Mouse (Mus musculus): ENCODE results near the gene Chid1.

- no peak for TF ChIP-seq POLR2A (IDR thresholded peaks at IDR 0.05; ENCODE audit: insufficient read length, low read depth)
- TF ChIP-seq E2F4 (IDR thresholded peaks at IDR 0.05; ENCODE audit: insufficient read depth): no peak
- no peak for TF ChIP-seq CEBPB (IDR thresholded peaks at IDR 0.05; ENCODE audit: insufficient read depth, poor library complexity, severe bottlenecking)
Observed at GRCm38 (mm10) chr7:141566587-141566986, 26.9 kb upstream of the Chid1 start.

Measured in myocyte (in vitro differentiated cells).